Comparison of ENCODE assay signal across 9 mouse cellular contexts in the genomic region with DNA sequence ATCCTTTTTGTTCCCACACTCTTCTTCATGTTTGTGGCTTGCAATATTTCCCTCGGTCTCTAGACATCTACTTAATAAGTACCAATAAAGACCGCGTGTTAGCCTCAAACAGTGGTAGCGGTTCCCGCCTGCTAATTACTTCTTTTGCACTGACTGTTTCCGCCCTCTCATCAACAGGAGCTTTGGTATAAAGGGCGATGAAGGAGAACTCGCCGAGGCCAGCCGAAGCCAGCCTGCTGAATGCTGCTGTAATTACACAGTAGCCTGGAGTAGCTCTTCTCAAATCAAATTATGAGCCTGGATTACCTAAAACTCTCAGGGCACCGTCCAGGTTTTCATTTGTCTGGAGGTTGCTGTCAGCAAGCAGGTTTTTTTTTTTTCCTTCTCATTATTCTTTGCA.
DNase-seq lines count a peak whose midpoint lies in the region; ATAC-seq lines count a peak whose summit lies in the region.
"Had no signal": no experiment of that assay in that cellular context is flagged by ENCODE, and none has a peak within 500 bp of the region (broad histone marks: within the 10 kb centered on the region; RNA-seq: fewer than 3 reads in every experiment).

No protein-coding gene starts in this region.

- peaks cover 9% of the 10 kb centered on the region; the same call in 1 of the 2 replicates for H3K4me1 ChIP-seq in kidney, embryonic 16.5 days (ENCODE audit: insufficient read depth, low read length)
- H3K4me1 ChIP-seq in forebrain, embryonic 16.5 days (replicated peaks; ENCODE audit: control insufficient read depth, insufficient read depth, low read length) = peaks cover 18% of the 10 kb centered on the region
- H3K4me1 ChIP-seq in midbrain, embryonic 16.5 days (ENCODE audit: control insufficient read depth, insufficient read depth, low read length) = peaks cover 9% of the 10 kb centered on the region
- H3K4me1 ChIP-seq in heart, embryonic 12.5 days (replicated peaks) = peaks cover 4% of the 10 kb centered on the region; the same call in 1 of the 2 replicates

- no peak overlapping the region for H3K27ac ChIP-seq in kidney, embryonic 16.5 days (ENCODE audit: low read length)
- H3K27ac ChIP-seq in forebrain, embryonic 16.5 days (ENCODE audit: low read length) = peak overlapping the region; percentile 68
- peak overlapping the region; percentile 55 for H3K27ac ChIP-seq in midbrain, embryonic 16.5 days (ENCODE audit: low read length)
- no peak overlapping the region for H3K27ac ChIP-seq in heart, embryonic 12.5 days (ENCODE audit: poor library complexity, severe bottlenecking)

- H3K4me3 ChIP-seq in kidney, embryonic 16.5 days (ENCODE audit: low read length) = no peak overlapping the region
- H3K4me3 ChIP-seq in forebrain, embryonic 16.5 days (replicated peaks; ENCODE audit: low read length) = no peak overlapping the region
- no peak overlapping the region for H3K4me3 ChIP-seq in midbrain, embryonic 16.5 days (ENCODE audit: low read depth, low read length)
- no peak overlapping the region for H3K4me3 ChIP-seq in heart, embryonic 12.5 days

- no peak for ATAC-seq in kidney, embryonic 16.5 days (ENCODE audit: low FRiP score, low TSS enrichment)
- ATAC-seq in forebrain, embryonic 16.5 days = peak; percentile 80
- ATAC-seq in midbrain, embryonic 16.5 days = peak; percentile 47
- ATAC-seq in heart, embryonic 12.5 days (ENCODE audit: insufficient number of reproducible peaks, low FRiP score) = no peak

- no peak for DNase-seq in kidney, postnatal 14 days
- DNase-seq in embryo, embryonic 11 days = peak; percentile 39
- DNase-seq in thymus, postnatal 0 days (ENCODE audit: low spot score) = no peak
- no peak for DNase-seq in thymus, postnatal 10 days (ENCODE audit: low spot score in 2 of 2)

- 12% methylated on average over 11 of the region's 11 CpGs for WGBS in kidney, embryonic 16.5 days
- 6% methylated on average over 11 of the region's 11 CpGs for WGBS in forebrain, embryonic 16.5 days
- 17% methylated on average over 11 of the region's 11 CpGs for WGBS in midbrain, embryonic 16.5 days
- 59% methylated on average over 11 of the region's 11 CpGs for WGBS in heart, embryonic 12.5 days

- H3K27me3 ChIP-seq in kidney, embryonic 16.5 days (ENCODE audit: insufficient read depth, low read length) = peaks cover 4% of the 10 kb centered on the region; the same call in 1 of the 2 replicates
- no peaks in the 10 kb centered on the region for H3K27me3 ChIP-seq in forebrain, embryonic 16.5 days (replicated peaks; ENCODE audit: control insufficient read depth, insufficient read depth, low read length)
- no peaks in the 10 kb centered on the region for H3K27me3 ChIP-seq in midbrain, embryonic 16.5 days (ENCODE audit: control insufficient read depth, insufficient read depth, low read depth, low read length)
- no peaks in the 10 kb centered on the region for H3K27me3 ChIP-seq in heart, embryonic 12.5 days (replicated peaks)

- H3K9me3 ChIP-seq in kidney, embryonic 16.5 days (ENCODE audit: low read length) = no peaks in the 10 kb centered on the region
- H3K9me3 ChIP-seq in forebrain, embryonic 16.5 days (ENCODE audit: control insufficient read depth, low read length) = no peaks in the 10 kb centered on the region
- no peaks in the 10 kb centered on the region for H3K9me3 ChIP-seq in midbrain, embryonic 16.5 days (replicated peaks; ENCODE audit: control insufficient read depth, low read length, poor library complexity, severe bottlenecking)
- no peaks in the 10 kb centered on the region for H3K9me3 ChIP-seq in heart, embryonic 12.5 days (replicated peaks)

- no peak overlapping the region for H3K9ac ChIP-seq in kidney, embryonic 16.5 days (replicated peaks; ENCODE audit: low read length)
- no peak overlapping the region for H3K9ac ChIP-seq in forebrain, embryonic 16.5 days (replicated peaks; ENCODE audit: low read depth, low read length)
- no peak overlapping the region for H3K9ac ChIP-seq in midbrain, embryonic 16.5 days (ENCODE audit: low read depth, low read length)
- no peak overlapping the region for H3K9ac ChIP-seq in heart, embryonic 12.5 days

- H3K36me3 ChIP-seq in kidney, embryonic 16.5 days (ENCODE audit: insufficient read depth, low read length) = no peaks in the 10 kb centered on the region
- no peaks in the 10 kb centered on the region for H3K36me3 ChIP-seq in forebrain, embryonic 16.5 days (ENCODE audit: control insufficient read depth, insufficient read depth)
- no peaks in the 10 kb centered on the region for H3K36me3 ChIP-seq in midbrain, embryonic 16.5 days (ENCODE audit: control insufficient read depth, insufficient read depth, low read length)
- no peaks in the 10 kb centered on the region for H3K36me3 ChIP-seq in heart, embryonic 12.5 days

- H3K4me2 ChIP-seq in kidney, embryonic 16.5 days (replicated peaks; ENCODE audit: low read depth, low read length) = 0 out of 2 replicates have a peak overlapping the region, but pooled peaks have one; percentile 11
- peak overlapping the region; percentile 38 for H3K4me2 ChIP-seq in forebrain, embryonic 16.5 days (ENCODE audit: low read length)
- H3K4me2 ChIP-seq in midbrain, embryonic 16.5 days (ENCODE audit: low read length) = peak overlapping the region; percentile 12
- no peak overlapping the region for H3K4me2 ChIP-seq in heart, embryonic 12.5 days
- H3K4me2 ChIP-seq: liver, embryonic 11.5 days had no signal

Comparison
In these comparisons a context has a peak if more than half of its experiments do, and no peak if none do; other contexts are left out.
1. ATAC-seq: peak in forebrain, embryonic 16.5 days (single experiment) and midbrain, embryonic 16.5 days (single experiment); none in kidney, embryonic 16.5 days (single experiment) and heart, embryonic 12.5 days (single experiment).
2. H3K27ac ChIP-seq: peak in forebrain, embryonic 16.5 days (single experiment) and midbrain, embryonic 16.5 days (single experiment); none in kidney, embryonic 16.5 days (single experiment) and heart, embryonic 12.5 days (single experiment).